Mouse (Mus musculus) forebrain, embryonic 12.5 days (tissue): ENCODE measurements around the gene Pfdn2. TPM values are rescaled to one million over a fixed set of nuclear protein-coding genes. Genes with fewer than 3 reads are reported as not detected.

ENCODE experiments used
- ATAC-seq: fragments of 200-750 bp; cut with Nextera tagmentation; 2 replicates; pipeline ENCODE4 v1.8.0; 2017; ENCODE audit warnings: moderate TSS enrichment; ENCODE audit not compliant: low FRiP score
- H3K27ac ChIP-seq: fragments of 300-500 bp; sonication (generic); 2 replicates; pipeline ENCODE4 v1.5.1; 2016; ENCODE audit warnings: mild to moderate bottlenecking
- H3K27me3 ChIP-seq: fragments of 300-500 bp; sonication (generic); 2 replicates; pipeline ENCODE4 v1.6.1; 2016; ENCODE audit warnings: mild to moderate bottlenecking
- H3K36me3 ChIP-seq: fragments of 300-500 bp; sonication (generic); replicated peaks from 2 replicates; pipeline ENCODE4 v1.6.1; 2016; ENCODE audit warnings: mild to moderate bottlenecking
- H3K4me1 ChIP-seq: fragments of 300-500 bp; sonication (generic); 2 replicates; pipeline ENCODE4 v1.6.1; 2016
- H3K4me2 ChIP-seq: fragments of 300-500 bp; sonication (generic); 2 replicates; pipeline ENCODE4 v1.6.1; 2016; ENCODE audit warnings: mild to moderate bottlenecking, moderate library complexity
- H3K4me3 ChIP-seq: fragments of 300-500 bp; sonication (generic); replicated peaks from 2 replicates; pipeline ENCODE4 v1.5.1; 2016; ENCODE audit warnings: mild to moderate bottlenecking
- H3K9ac ChIP-seq: fragments of 300-500 bp; sonication (generic); 2 replicates; pipeline ENCODE4 v1.6.1; 2016; ENCODE audit warnings: mild to moderate bottlenecking
- H3K9me3 ChIP-seq: fragments of 300-500 bp; sonication (generic); 2 replicates; pipeline ENCODE4 v1.6.1; 2016
- WGBS: fragments of 180-500 bp; shearing (Covaris S2); methylation state at CpG from one replicate; pipeline ENCODE4 v1.1.7; 2016; 5-methylcytosine and 5-hydroxymethylcytosine counted together
- polyA plus RNA-seq: library from polyadenylated mRNA; unstranded; fragments of >200 nt; fragmentation: Nextera tagmentation; extraction: Ambion mirVana; gene quantifications from 2 replicates; pipeline ENCODE4 v1.2.1, GENCODE M21; 2016

Gene Pfdn2
- polyA plus RNA-seq, 1 experiment from 2014 or later, result 167 TPM

DNA sequence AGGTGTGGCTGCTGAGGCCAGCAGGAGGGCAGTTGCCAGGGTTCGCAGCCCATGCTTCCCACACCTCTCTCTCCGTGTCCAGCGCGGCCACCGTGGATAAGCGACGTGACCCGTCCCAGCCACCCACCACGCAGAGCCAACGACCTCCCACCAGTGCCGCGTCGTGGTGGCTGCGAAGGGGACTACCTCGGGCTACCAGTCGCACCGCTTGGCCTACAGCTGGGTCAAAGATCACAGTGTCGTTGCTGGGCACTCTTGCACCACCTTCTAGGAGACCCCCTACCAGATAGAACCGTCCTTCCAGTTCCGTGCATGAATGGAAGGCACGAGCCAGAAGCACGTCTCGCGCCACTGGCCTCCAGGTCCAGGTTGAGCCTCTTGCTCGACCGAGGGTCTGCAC, 14.8 kb downstream of the Pfdn2 start:
- no peak for ATAC-seq
- H3K4me3 ChIP-seq, result peak overlapping the region; percentile 52
- H3K4me2 ChIP-seq, result peak overlapping the region; percentile 81
- H3K27me3 ChIP-seq, result no peaks in the 10 kb centered on the region
- peak overlapping the region; percentile 63 for H3K9ac ChIP-seq
- H3K27ac ChIP-seq, result peak overlapping the region; percentile 80
- H3K36me3 ChIP-seq, result peaks cover 21% of the 10 kb centered on the region
- WGBS, result 3% methylated on average over 23 of the region's 26 CpGs
- H3K9me3 ChIP-seq, result no peaks in the 10 kb centered on the region
- peaks cover 10% of the 10 kb centered on the region for H3K4me1 ChIP-seq

DNA sequence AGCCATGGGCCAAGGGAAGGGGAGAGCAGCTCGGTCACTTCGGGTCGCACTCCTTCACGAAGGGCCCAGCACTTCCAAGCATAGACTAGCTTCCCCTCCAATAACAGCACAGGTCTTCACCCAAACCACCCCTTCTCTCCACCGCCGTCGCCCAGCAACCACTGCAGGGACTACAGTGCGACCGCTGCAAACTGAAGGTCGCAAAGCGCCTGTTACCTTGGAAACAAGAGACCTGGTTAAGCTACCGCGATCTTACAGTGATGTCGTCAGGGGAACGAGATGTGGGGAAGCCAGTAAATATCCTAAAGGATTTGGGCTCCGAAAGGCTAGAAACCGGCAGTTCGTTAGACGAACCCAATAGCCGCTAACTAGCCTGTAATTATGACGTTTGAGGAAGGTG, 15.2 kb downstream of the Pfdn2 start, which contains the start of gene Klhdc9:
TSS of gene Klhdc9 (minus strand) at position 143 of the 400 bp plus-strand sequence.
- under 1% methylated on average over 21 of the region's 21 CpGs for WGBS
- Histone ChIP-seq H3K4me1 (peaks cover 10% of the 10 kb centered on the region), H3K4me3 (peak within 1 kb of the TSS; percentile 52), H3K36me3 (peaks cover 21% of the 10 kb centered on the region), H3K9me3 (no peaks in the 10 kb centered on the region), H3K4me2 (peak within 1 kb of the TSS; percentile 81), H3K27ac (peak within 1 kb of the TSS; percentile 80), H3K27me3 (no peaks in the 10 kb centered on the region), H3K9ac (peak within 1 kb of the TSS; percentile 63)
- ATAC-seq, result peak; percentile 96

DNA sequence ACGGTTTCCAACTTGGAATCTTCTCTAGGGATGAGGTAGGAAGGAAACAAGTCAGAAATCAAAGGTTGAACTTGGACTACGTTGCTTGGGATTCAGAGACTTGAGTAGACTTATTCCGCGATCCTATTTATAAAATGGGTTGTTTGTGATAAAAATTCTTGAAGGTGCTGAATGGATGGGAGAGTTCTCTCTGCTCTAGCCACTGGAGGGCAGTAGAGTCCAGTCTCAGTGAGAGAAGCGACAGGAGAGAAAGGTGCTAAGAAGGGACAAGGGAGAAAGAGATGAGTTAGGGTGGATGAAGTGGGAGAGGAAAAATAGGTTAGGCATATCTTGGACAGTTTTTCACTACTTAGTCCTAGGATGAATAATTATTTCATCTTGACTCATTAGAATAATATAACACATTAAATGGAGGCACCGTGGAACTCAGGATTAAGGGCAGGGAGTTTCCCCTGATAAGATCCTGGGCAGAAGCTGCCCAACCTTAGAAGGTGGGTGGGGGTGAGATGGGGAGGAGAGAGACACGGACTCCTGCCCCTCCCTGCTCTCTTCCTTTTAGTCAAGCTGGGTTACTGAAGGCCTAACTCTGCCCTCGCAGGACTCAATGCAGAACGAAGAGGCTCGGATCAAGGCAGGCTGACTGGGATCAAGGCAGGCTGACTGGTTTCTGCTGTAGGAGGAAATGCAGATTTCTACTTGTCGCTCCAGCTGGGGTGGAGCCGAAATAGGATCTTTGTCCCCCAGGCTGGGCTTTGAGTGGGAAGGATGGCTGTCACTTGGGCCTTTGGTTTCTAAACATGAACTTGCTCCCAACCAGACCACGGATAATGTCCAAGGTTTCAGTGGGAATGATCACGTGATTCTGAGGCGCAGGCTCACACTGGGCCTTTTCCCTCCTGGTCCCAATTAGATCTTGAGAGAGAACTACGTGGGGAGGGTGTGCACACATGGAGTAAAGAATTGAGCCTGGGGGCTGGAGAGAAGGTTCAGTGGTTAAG, 15.9 kb downstream of the Pfdn2 start:
- peak; percentile 73 for ATAC-seq
- H3K4me1 ChIP-seq, result peaks cover 10% of the 10 kb centered on the region
- H3K27ac ChIP-seq, result peak overlapping the region; percentile 80
- no peaks in the 10 kb centered on the region for H3K27me3 ChIP-seq
- H3K9me3 ChIP-seq, result no peaks in the 10 kb centered on the region
- peak overlapping the region; percentile 63 for H3K9ac ChIP-seq
- peaks cover 19% of the 10 kb centered on the region for H3K36me3 ChIP-seq
- peak overlapping the region; percentile 81 for H3K4me2 ChIP-seq
- 29% methylated on average over 16 of the region's 16 CpGs for WGBS
- H3K4me3 ChIP-seq, result peak overlapping the region; percentile 52

DNA sequence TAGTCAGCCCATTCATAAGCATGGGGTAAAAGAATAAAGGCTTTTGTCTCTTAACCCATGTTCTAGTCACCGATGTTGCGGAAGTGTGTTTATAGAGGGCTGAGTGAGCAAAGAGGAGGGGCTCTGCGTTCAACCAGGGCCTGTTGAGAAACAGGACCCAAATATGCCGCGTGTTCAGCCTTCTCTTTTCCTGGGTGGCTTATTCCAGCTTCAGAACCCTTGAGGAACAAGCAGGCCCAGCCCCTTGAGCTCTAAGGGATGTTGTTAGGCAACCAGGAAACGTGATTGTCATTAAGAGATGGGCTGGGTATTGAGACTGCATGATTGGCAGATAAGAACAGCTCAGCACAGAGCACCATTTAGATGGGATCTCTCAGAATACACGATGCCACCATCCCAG, 20.5 kb downstream of the Pfdn2 start:
- H3K27me3 ChIP-seq, result 0 out of 2 replicates have a peak, but pooled peaks cover 9% of the 10 kb centered on the region
- no peak overlapping the region for H3K9ac ChIP-seq
- 62% methylated on average over 7 of the region's 7 CpGs for WGBS
- no peak overlapping the region for H3K4me3 ChIP-seq
- H3K9me3 ChIP-seq, result no peaks in the 10 kb centered on the region
- H3K36me3 ChIP-seq, result no peaks in the 10 kb centered on the region
- no peak overlapping the region for H3K4me2 ChIP-seq
- no peak for ATAC-seq
- no peak overlapping the region for H3K27ac ChIP-seq
- peaks cover 4% of the 10 kb centered on the region for H3K4me1 ChIP-seq

DNA sequence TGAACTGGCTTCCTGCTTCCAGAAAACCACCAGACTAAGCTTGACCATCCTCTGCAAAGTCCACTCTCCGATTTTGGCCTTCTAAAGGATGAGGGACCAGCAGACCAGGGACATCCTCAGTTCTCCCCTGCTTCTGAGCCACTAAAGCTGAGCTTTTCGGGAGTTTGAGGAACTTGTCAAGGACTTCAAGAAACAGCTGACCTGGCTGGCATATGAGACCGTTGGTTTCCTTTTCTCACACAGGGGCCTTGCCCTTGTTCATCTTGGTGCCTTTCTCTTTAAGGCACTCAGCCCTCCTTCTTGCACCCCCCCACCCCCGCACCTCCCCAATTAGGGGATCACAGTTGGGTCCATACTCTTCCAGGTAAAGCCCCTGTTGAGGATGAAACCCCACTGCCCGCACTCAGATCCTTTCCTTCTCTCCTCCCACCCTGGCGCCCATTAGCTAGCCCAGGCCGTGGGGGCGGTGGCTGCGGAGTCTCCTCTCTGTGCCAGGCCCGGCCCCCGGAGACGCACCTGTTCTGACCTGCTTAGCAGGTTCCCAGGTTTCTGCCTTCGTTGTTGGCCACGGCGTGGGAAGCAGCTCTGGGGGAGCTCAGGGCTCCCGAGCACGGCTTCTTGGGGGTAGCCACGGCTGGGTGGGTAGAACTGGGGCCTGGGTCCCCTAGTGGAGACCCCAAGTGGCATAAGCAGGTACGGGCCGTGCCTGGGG, 24.5 kb downstream of the Pfdn2 start, which contains the start of gene Nectin4:
TSS of gene Nectin4 (plus strand) at position 255 of the 712 bp plus-strand sequence.
- Histone ChIP-seq H3K4me3 (no peak within 1 kb of the TSS), H3K27me3 (peaks cover 26% of the 10 kb centered on the region; the same call in 1 of the 2 replicates), H3K9me3 (no peaks in the 10 kb centered on the region), H3K4me1 (peaks cover 6% of the 10 kb centered on the region; the same call in 1 of the 2 replicates), H3K4me2 (no peak within 1 kb of the TSS), H3K9ac (no peak within 1 kb of the TSS), H3K36me3 (no peaks in the 10 kb centered on the region), H3K27ac (no peak within 1 kb of the TSS)
- no peak for ATAC-seq
- WGBS, result 39% methylated on average over 20 of the region's 20 CpGs

DNA sequence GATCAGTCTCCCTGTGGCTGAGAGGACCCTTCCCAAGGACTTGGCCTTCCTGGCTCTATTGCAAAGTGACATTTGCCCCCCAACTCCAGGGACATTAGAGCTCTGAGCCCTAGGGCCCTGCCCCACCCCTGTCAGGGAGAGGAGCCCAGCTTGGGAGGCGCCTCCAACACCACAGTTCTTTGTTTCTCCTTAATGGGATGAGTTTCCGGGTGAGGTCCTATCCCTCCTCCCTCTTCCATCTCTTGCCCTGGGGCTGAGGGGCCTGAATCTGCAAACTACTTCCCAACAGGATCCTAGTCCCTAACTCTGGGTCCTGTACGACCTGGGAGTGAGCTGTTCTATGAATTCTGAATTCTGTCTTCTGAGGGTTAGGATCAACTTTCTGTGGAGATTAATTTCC, 27.4 kb downstream of the Pfdn2 start:
- 24% methylated on average over 3 of the region's 3 CpGs for WGBS
- Histone ChIP-seq H3K9me3 (no peaks in the 10 kb centered on the region), H3K27ac (no peak overlapping the region), H3K4me1 (peaks cover 6% of the 10 kb centered on the region; the same call in 1 of the 2 replicates), H3K4me3 (no peak overlapping the region), H3K9ac (no peak overlapping the region), H3K36me3 (no peaks in the 10 kb centered on the region), H3K4me2 (no peak overlapping the region), H3K27me3 (peaks cover 32% of the 10 kb centered on the region; the same call in 1 of the 2 replicates)
- no peak for ATAC-seq

DNA sequence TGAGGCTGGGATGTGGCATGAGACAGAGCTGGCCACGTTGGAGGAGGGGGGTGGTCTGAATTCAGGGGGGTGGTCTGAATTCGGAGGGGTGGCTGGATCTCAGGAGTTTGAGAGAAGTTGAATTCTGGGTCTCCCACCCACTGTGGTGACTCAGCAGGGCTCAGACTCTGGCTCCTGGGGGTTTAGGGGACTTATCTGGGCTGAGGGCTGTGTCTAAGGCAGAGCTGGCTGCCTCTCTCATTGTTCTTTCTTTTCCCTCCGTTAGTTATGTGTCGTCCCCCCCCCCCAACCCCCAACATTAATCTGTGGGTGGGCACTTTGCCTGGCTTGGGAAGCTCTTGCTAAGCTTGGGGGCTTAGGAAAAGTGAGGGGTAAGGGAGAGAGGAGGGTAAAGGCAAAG, 28.5 kb downstream of the Pfdn2 start:
- Histone ChIP-seq H3K9me3 (no peaks in the 10 kb centered on the region), H3K4me2 (no peak overlapping the region), H3K4me1 (peaks cover 6% of the 10 kb centered on the region; the same call in 1 of the 2 replicates), H3K36me3 (no peaks in the 10 kb centered on the region), H3K27me3 (peaks cover 41% of the 10 kb centered on the region; the same call in 1 of the 2 replicates), H3K9ac (no peak overlapping the region), H3K4me3 (no peak overlapping the region), H3K27ac (no peak overlapping the region)
- no peak for ATAC-seq
- WGBS, result 1% methylated on average over 4 of the region's 4 CpGs

DNA sequence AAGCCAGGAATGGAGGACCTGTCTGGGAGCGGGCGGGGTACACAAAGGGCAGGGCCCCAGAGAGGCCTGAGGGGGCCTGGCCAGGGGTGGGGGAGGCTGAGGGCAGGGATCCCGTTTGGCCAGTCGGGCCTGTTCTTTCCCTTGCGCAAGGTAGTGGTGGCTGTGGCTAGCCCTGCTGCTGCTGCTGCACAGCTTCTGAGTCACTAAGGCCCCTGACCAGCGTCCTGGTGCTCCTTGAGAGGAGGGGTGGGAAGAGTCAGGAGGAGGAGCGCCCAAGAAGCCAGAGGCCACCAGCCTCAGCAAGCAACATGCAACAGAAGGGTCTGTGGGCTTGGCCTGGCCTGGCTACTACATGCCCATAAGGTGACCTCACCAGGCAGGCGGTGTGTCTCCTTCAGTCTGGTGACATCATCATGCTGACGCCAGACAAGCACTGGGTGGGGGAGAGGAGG, 30.2 kb downstream of the Pfdn2 start:
- Histone ChIP-seq H3K27me3 (peaks cover 49% of the 10 kb centered on the region), H3K27ac (no peak overlapping the region)
- 52% methylated on average over 9 of the region's 9 CpGs for WGBS

DNA sequence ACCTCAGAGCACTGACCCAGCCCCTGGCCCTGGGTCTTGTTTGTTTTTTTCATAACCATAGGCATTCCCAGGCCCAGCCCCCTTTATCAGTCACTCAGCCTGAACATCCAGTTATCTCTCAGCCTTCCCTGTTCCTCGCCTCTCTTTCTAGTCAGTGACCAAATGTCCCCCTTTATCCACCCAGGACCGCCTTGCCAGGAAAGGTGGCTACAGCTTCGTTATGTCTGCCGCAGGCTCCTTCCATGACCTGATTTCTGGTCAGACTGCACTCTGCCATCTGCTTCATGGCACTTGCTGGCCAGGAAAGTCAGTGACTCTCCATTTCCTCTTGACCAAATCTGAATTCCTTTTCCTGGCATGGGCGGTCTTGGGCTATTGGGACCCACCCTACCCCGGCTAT, 32.8 kb downstream of the Pfdn2 start:
- Histone ChIP-seq H3K27ac (no peak overlapping the region), H3K4me3 (no peak overlapping the region), H3K4me1 (peaks cover 20% of the 10 kb centered on the region), H3K36me3 (no peaks in the 10 kb centered on the region), H3K27me3 (peaks cover 47% of the 10 kb centered on the region), H3K9ac (no peak overlapping the region), H3K4me2 (no peak overlapping the region), H3K9me3 (no peaks in the 10 kb centered on the region)
- WGBS, result 89% methylated on average over 6 of the region's 6 CpGs
- ATAC-seq, result no peak

More for the DNA sequence above, 30.2 kb downstream of the Pfdn2 start:
- ATAC-seq, result no peak
- peaks cover 20% of the 10 kb centered on the region for H3K4me1 ChIP-seq
- no peaks in the 10 kb centered on the region for H3K9me3 ChIP-seq
- H3K4me2 ChIP-seq, result no peak overlapping the region
- no peak overlapping the region for H3K4me3 ChIP-seq
- no peak overlapping the region for H3K9ac ChIP-seq
- no peaks in the 10 kb centered on the region for H3K36me3 ChIP-seq

DNA sequence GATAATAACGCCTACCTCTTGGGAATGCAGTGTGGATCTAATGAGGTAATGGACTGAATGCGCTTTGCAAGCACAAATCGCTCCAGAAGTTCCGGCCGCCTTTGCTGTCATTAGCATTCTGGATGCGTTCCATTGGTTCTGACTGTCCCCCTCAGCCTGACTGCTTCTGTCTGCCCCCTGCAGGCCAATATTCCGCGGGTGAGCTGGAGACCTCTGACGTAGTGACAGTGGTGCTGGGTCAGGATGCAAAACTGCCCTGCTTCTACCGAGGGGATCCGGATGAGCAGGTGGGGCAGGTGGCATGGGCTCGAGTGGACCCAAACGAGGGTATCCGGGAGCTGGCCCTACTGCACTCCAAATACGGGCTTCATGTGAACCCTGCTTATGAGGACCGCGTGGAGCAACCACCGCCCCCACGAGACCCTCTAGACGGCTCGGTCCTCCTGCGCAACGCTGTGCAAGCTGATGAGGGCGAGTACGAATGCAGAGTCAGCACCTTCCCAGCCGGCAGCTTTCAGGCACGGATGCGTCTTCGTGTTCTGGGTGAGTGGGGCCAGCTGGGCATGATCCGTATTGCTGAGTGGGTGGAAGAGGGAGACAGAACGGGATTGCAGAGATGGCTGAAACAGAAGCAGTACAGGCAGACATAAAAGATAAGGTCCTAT, 34.6 kb downstream of the Pfdn2 start:
- no peaks in the 10 kb centered on the region for H3K9me3 ChIP-seq
- H3K4me1 ChIP-seq, result peaks cover 14% of the 10 kb centered on the region
- peak overlapping the region; percentile 45; the same call in 1 of the 2 replicates for H3K9ac ChIP-seq
- WGBS, result 3% methylated on average over 31 of the region's 31 CpGs
- no peaks in the 10 kb centered on the region for H3K36me3 ChIP-seq
- peaks cover 47% of the 10 kb centered on the region for H3K27me3 ChIP-seq
- no peak overlapping the region for H3K27ac ChIP-seq
- ATAC-seq, result peak; percentile 85
- peak overlapping the region; percentile 52 for H3K4me2 ChIP-seq
- H3K4me3 ChIP-seq, result peak overlapping the region; percentile 33

DNA sequence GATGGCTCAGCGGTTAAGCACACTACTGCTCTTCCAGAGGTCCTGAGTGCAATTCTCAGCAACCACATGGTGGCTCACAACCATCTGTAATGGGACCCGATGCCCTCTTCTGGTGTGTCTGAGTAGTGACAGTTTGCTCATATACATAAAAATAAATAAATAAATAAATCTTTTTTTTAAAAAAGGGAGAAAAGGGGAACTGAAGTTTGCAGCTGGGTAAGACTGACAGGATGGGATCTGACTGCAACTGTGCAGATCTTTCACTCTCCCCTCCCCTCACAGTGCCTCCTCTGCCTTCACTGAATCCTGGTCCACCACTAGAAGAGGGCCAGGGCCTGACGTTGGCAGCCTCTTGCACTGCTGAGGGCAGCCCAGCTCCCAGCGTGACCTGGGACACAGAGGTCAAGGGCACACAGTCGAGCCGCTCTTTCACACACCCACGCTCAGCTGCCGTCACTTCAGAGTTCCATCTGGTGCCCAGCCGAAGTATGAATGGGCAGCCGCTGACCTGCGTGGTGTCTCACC, 36.7 kb downstream of the Pfdn2 start:
- H3K4me2 ChIP-seq, result no peak overlapping the region
- no peak overlapping the region for H3K9ac ChIP-seq
- H3K36me3 ChIP-seq, result no peaks in the 10 kb centered on the region
- ATAC-seq, result no peak
- H3K9me3 ChIP-seq, result no peaks in the 10 kb centered on the region
- H3K27me3 ChIP-seq, result peaks cover 48% of the 10 kb centered on the region
- peaks cover 14% of the 10 kb centered on the region for H3K4me1 ChIP-seq
- H3K27ac ChIP-seq, result no peak overlapping the region
- H3K4me3 ChIP-seq, result no peak overlapping the region
- WGBS, result 83% methylated on average over 11 of the region's 11 CpGs
